Mouse (Mus musculus) brown adipose tissue, adult 24 weeks (tissue): ENCODE measurements around the gene Cluh. TPM values are rescaled to one million over a fixed set of nuclear protein-coding genes. Genes with fewer than 3 reads are reported as not detected.

ENCODE experiments used
- H3K27ac ChIP-seq: fragments of 200-500 bp; replicated peaks from 2 replicates; pipeline ENCODE4 v1.5.1; 2012; ENCODE audit warnings: low read depth, mild to moderate bottlenecking, low read length
- H3K4me1 ChIP-seq: fragments of 200-500 bp; 2 replicates; pipeline ENCODE4 v1.6.1; 2012; ENCODE audit warnings: low read length, mixed read lengths; ENCODE audit not compliant: control insufficient read depth, insufficient read depth, insufficient read length
- H3K4me3 ChIP-seq: fragments of 200-500 bp; 2 replicates; pipeline ENCODE4 v1.5.1; 2012; ENCODE audit warnings: low read depth, mild to moderate bottlenecking, low read length, moderate library complexity; ENCODE audit not compliant: insufficient read depth
- polyA plus RNA-seq: library from polyadenylated mRNA; stranded (reverse); fragments of >200 nt; gene quantifications from 2 replicates; pipeline ENCODE4 v1.2.4, GENCODE M21; 2012; ENCODE audit not compliant: missing spikeins, insufficient read depth, insufficient read length

The Cluh gene
- polyA plus RNA-seq = 126 and 174 TPM in 2 replicates

GRCm38 (mm10) chr11:74649095-74649646 lies at the start of gene Cluh:
Gene Cluh, plus strand, starts transcription at chr11:74649495.
- peak within 1 kb of the TSS; percentile 91 for H3K4me3 ChIP-seq
- H3K4me1 ChIP-seq = peaks cover 3% of the 10 kb centered on the region; the same call in 1 of the 2 replicates

GRCm38 (mm10) chr11:74602286-74602685 lies 47.0 kb upstream of the Cluh start:
- H3K4me3 ChIP-seq = no peak overlapping the region
- no peak overlapping the region for H3K27ac ChIP-seq
- no peaks in the 10 kb centered on the region for H3K4me1 ChIP-seq

More at GRCm38 (mm10) chr11:74649095-74649646, at the start of gene Cluh:
- H3K27ac ChIP-seq = peak within 1 kb of the TSS; percentile 95

DNA sequence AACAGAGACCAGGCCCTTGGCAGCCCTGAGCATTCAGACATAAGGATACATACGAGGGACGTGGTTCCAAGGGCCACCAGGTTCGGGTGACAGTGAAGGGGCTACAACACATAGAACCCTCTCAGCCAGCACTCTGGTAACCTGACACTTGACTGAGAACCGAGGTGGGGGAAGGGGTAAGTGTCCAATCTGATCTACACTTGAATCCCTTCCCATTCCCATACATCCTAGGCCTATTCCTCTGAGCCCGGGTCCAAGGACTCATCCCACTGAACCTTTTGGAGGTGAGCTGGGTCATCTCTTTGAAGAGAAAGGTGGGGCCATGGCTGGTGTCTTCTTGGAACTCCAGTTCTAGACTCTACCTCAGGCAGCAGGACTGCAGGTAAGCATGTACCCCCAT lies 39.2 kb upstream of the Cluh start:
- no peaks in the 10 kb centered on the region for H3K4me1 ChIP-seq
- no peak overlapping the region for H3K27ac ChIP-seq
- no peak overlapping the region for H3K4me3 ChIP-seq

- H3K4me3 ChIP-seq = peak within 1 kb of the TSS; percentile 45
- no peaks in the 10 kb centered on the region for H3K4me1 ChIP-seq
- H3K27ac ChIP-seq = no peak within 1 kb of the TSS
These were observed 38.6 kb upstream of the Cluh start, which contains the start of gene Rap1gap2 for GRCm38 (mm10) chr11:74610545-74611176. Gene Rap1gap2, minus strand, starts transcription at chr11:74610915.

GRCm38 (mm10) chr11:74611437-74611836 lies 37.9 kb upstream of the Cluh start:
- Histone ChIP-seq H3K4me3 (no peak overlapping the region; the same call in 1 of the 2 replicates), H3K4me1 (no peaks in the 10 kb centered on the region), H3K27ac (no peak overlapping the region)

GRCm38 (mm10) chr11:74613428-74613827 lies 35.9 kb upstream of the Cluh start:
- Histone ChIP-seq H3K27ac (no peak overlapping the region), H3K4me3 (no peak overlapping the region), H3K4me1 (no peaks in the 10 kb centered on the region)

- H3K4me1 ChIP-seq = no peaks in the 10 kb centered on the region
- H3K4me3 ChIP-seq = no peak overlapping the region
- no peak overlapping the region for H3K27ac ChIP-seq
These were observed 33.7 kb upstream of the Cluh start for GRCm38 (mm10) chr11:74615571-74615970.

GRCm38 (mm10) chr11:74619201-74619955 lies 29.9 kb upstream of the Cluh start, which contains the start of gene Ccdc92b:
Gene Ccdc92b, plus strand, starts transcription at chr11:74619605.
- H3K4me3 ChIP-seq = no peak within 1 kb of the TSS
- no peaks in the 10 kb centered on the region for H3K4me1 ChIP-seq

GRCm38 (mm10) chr11:74619956-74620300 lies 29.4 kb upstream of the Cluh start:
- Histone ChIP-seq H3K4me3 (no peak overlapping the region), H3K4me1 (no peaks in the 10 kb centered on the region), H3K27ac (no peak overlapping the region)

More at GRCm38 (mm10) chr11:74619201-74619955, 29.9 kb upstream of the Cluh start, which contains the start of gene Ccdc92b:
- H3K27ac ChIP-seq = no peak within 1 kb of the TSS

DNA sequence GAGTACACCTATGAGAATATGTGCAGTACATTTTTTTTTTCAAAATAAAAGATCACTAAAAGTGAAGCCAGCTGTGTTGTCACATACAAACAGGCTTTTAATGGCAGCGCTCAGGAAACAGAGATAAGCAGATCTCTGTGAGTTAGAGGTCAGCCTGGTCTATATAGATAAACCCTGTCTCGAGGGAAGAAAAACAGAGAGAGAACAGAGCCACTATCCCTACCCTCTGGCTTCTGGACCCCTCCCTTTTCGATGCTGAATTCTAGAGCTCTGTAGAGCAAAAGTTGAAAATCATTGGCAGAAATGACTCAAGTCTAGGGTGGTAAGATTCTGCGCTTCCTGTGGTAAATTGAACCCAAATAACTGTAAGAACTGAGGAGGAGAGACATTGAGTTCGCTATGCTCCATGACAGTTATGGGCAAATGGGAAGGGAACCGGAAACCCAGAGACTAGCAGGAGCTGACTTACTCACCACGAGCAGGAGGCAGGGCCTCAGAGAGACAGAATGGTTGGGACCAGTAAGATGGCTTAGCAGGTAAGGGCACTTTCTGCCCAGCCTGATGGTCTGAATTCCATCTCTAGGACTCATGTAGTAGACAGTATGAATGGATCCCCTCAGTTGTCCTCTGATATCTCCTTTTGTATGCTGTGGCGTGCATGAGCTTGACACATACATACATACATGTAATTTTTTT lies 27.2 kb upstream of the Cluh start:
- Histone ChIP-seq H3K4me3 (no peak overlapping the region), H3K27ac (no peak overlapping the region), H3K4me1 (no peaks in the 10 kb centered on the region)

DNA sequence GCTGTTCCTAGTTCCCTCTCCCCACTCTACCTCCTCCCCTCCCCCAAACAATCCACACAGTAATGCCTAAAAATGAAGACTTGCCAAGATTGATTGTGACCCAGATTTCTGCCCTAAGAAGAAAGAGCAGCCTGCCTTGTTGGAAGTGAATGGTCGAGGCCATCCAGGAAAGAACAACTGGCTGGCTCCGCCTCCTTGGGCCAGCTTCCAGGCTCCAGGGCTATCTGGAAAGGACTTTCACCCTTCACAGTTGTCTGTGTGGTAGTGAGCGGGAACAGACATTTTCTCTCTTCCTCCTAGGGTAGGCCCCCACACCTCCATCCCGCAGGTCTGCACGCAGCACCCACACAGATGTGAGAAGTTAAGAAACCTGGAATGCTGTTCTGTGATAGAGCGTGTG lies 25.6 kb upstream of the Cluh start:
- no peak overlapping the region for H3K4me3 ChIP-seq
- no peaks in the 10 kb centered on the region for H3K4me1 ChIP-seq
- no peak overlapping the region for H3K27ac ChIP-seq

GRCm38 (mm10) chr11:74625333-74625732 lies 24.0 kb upstream of the Cluh start:
- no peaks in the 10 kb centered on the region for H3K4me1 ChIP-seq

DNA sequence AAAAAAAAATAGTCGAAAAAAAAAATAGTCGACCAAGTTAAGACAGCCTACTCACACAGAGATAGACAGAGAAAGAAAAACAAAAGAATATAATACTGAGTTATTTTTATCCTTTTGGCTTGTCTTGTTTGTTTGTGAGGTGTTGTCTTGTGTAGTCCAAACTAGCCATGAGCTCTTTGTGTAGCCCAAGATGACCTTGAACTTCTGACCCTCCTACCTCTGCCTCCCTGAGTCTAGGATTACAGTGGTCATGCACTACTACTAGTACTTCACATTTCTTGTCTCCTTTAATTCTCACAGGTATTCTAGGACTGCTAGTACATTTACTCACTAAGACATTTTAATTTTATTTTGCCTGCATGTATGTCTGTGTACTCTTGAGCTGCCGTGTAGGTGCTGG lies 21.8 kb upstream of the Cluh start:
- Histone ChIP-seq H3K27ac (no peak overlapping the region), H3K4me1 (no peaks in the 10 kb centered on the region), H3K4me3 (no peak overlapping the region)

More at GRCm38 (mm10) chr11:74625333-74625732, 24.0 kb upstream of the Cluh start:
- H3K4me3 ChIP-seq = no peak overlapping the region
- no peak overlapping the region for H3K27ac ChIP-seq

- Histone ChIP-seq H3K27ac (no peak overlapping the region), H3K4me3 (no peak overlapping the region), H3K4me1 (no peaks in the 10 kb centered on the region)
These were observed 17.2 kb upstream of the Cluh start for GRCm38 (mm10) chr11:74631880-74632789.
